Mouse (Mus musculus) cerebellum, adult 2 months (tissue): Measurements from ENCODE around the gene Ttc1.

Source experiments
- CTCF ChIP-seq: fragments of 200-500 bp; IDR thresholded peaks from 2 replicates; pipeline ENCODE4 v1.5.1; 2011; ENCODE audit warnings: low read depth, mild to moderate bottlenecking, control low read depth, low read length, moderate library complexity, borderline replicate concordance; ENCODE audit not compliant: insufficient read depth
- POLR2A ChIP-seq: fragments of 200-500 bp; IDR thresholded peaks from 2 replicates; pipeline ENCODE4 v1.6.1; 2011; ENCODE audit warnings: low read length, control low read depth, borderline replicate concordance; ENCODE audit not compliant: insufficient read depth

GRCm38 (mm10) chr11:43776324-43776694 is 28.5 kb upstream of the Ttc1 start:
- no peak for TF ChIP-seq CTCF
- TF ChIP-seq POLR2A, result no peak
